Mouse (Mus musculus) heart, adult 2 months (tissue): ENCODE data around the gene Evpl. TPM values are rescaled to one million over a fixed set of nuclear protein-coding genes. Genes with fewer than 3 reads are reported as not detected.

Experiments
- DNase-seq, 2 experiments: peaks; one replicate each; pipeline ENCODE4 v3.0.0; 2021
- H3K27ac ChIP-seq: fragments of 200-600 bp; 2 replicates; pipeline ENCODE4 v1.8.1; 2022
- H3K27me3 ChIP-seq: fragments of 200-500 bp; 2 replicates; pipeline ENCODE4 v1.6.1; 2012; ENCODE audit warnings: mild to moderate bottlenecking, low read length, inconsistent platforms, mixed read lengths; ENCODE audit not compliant: control insufficient read depth, insufficient read depth
- H3K36me3 ChIP-seq: fragments of 200-500 bp; 2 replicates; pipeline ENCODE4 v1.6.1; 2012; ENCODE audit warnings: low read length, inconsistent platforms; ENCODE audit not compliant: control insufficient read depth, insufficient read depth
- H3K4me1 ChIP-seq: fragments of 200-500 bp; 2 replicates; pipeline ENCODE4 v1.6.1; 2011; ENCODE audit warnings: low read length; ENCODE audit not compliant: control insufficient read depth, insufficient read depth
- H3K4me3 ChIP-seq: fragments of 200-600 bp; 2 replicates; pipeline ENCODE4 v1.8.1; 2022
- H3K79me2 ChIP-seq: fragments of 200-500 bp; replicated peaks from 2 replicates; pipeline ENCODE4 v1.6.1; 2012; ENCODE audit warnings: mild to moderate bottlenecking, inconsistent platforms, low read length, moderate library complexity, mixed read lengths; ENCODE audit not compliant: control insufficient read depth, insufficient read depth
- H3K9ac ChIP-seq: fragments of 200-500 bp; 2 replicates; pipeline ENCODE4 v1.6.1; 2012; ENCODE audit warnings: low read depth, mild to moderate bottlenecking, control low read depth, inconsistent platforms, low read length, mixed read lengths
- CTCF ChIP-seq: fragments of 200-600 bp; IDR thresholded peaks from 2 replicates; pipeline ENCODE4 v1.8.1; 2022; ENCODE audit warnings: antibody characterized with exemption, mild to moderate bottlenecking, moderate library complexity
- EP300 ChIP-seq: fragments of 200-500 bp; IDR thresholded peaks from 2 replicates; pipeline ENCODE4 v1.6.1; 2011; ENCODE audit warnings: low read depth, low read length, control low read depth; ENCODE audit not compliant: insufficient read depth
- POLR2A ChIP-seq: fragments of 200-500 bp; IDR thresholded peaks from 2 replicates; pipeline ENCODE4 v1.6.1; 2011; ENCODE audit warnings: mild to moderate bottlenecking, low read depth, low read length, control low read depth; ENCODE audit not compliant: insufficient read depth
- WGBS: fragments of 180-500 bp; shearing (Covaris S2); methylation state at CpG from one replicate; pipeline ENCODE4 v1.1.7; 2018; 5-methylcytosine and 5-hydroxymethylcytosine counted together
- intact Hi-C: fragments of 180-260 bp; cut with DNase I; formaldehyde crosslinking; loops from one replicate; pipeline ENCODE4 v1.15.1; 2025
- polyA plus RNA-seq: library from polyadenylated mRNA; depleted of rRNA; stranded (reverse); fragments of >200 nt; gene quantifications from 2 replicates; pipeline ENCODE4 v1.2.3, GENCODE M21; 2012
- total RNA-seq, 2 experiments: library from RNA; stranded (reverse); gene quantifications; 2 replicates each; pipeline ENCODE4 v1.2.3; 2021

Evpl gene
- total and polyA plus RNA-seq, 3 experiments: 0.29 to 0.50 (median 0.39) TPM

- Histone ChIP-seq H3K4me1 (peaks cover 7% of the 10 kb centered on the region), H3K4me3 (peak overlapping the region; percentile 56), H3K79me2 (peaks cover 3% of the 10 kb centered on the region), H3K36me3 (peaks cover 35% of the 10 kb centered on the region), H3K9ac (peak overlapping the region; percentile 19; the same call in 1 of the 2 replicates), H3K27ac (peak overlapping the region; percentile 98; the same call in 1 of the 2 replicates), H3K27me3 (no peaks in the 10 kb centered on the region)
- 84% methylated on average over 6 of the region's 6 CpGs for WGBS
- no peak for DNase-seq
- intact Hi-C loops: no loop called here
- no peak for TF ChIP-seq EP300
Observed at GRCm38 (mm10) chr11:116197584-116197906, 40.3 kb downstream of the Evpl start.

- intact Hi-C loops: no loop called here
- H3K36me3 ChIP-seq: peaks cover 35% of the 10 kb centered on the region
- no peak overlapping the region for H3K9ac ChIP-seq
- no peak for TF ChIP-seq CTCF
- no peak for TF ChIP-seq POLR2A
- no peak for TF ChIP-seq EP300
- H3K4me1 ChIP-seq: peaks cover 7% of the 10 kb centered on the region
- H3K27ac ChIP-seq: no peak overlapping the region
- no peaks in the 10 kb centered on the region for H3K27me3 ChIP-seq
- no peak for DNase-seq
- 94% methylated on average over 18 of the region's 18 CpGs for WGBS
- no peak overlapping the region for H3K4me3 ChIP-seq
- peaks cover 3% of the 10 kb centered on the region for H3K79me2 ChIP-seq
Observed at GRCm38 (mm10) chr11:116196866-116197583, 40.9 kb downstream of the Evpl start.

DNA sequence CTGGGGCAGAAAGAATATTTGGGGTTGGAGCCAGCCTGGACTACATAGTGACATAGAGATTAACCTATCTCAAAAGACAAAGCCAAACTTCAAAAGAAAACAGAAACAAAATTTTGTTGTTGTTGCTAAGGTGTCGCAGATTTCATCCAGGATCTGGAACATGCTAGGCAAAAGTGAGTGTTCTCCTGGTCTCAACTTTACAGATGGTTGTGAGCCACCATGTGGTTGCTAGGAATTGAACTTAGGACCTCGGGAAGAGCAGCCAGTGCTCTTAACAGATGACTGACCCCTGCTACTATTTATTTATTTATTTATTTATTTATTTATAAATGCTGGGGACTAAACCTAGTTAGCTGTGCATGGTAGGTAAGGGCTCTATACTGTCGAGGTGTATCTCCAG, 41.5 kb downstream of the Evpl start:
- no peak for DNase-seq
- intact Hi-C loops: no loop called here
- H3K27ac ChIP-seq: no peak overlapping the region
- 79% methylated on average over 3 of the region's 3 CpGs for WGBS
- peaks cover 7% of the 10 kb centered on the region for H3K4me1 ChIP-seq
- H3K27me3 ChIP-seq: no peaks in the 10 kb centered on the region
- H3K36me3 ChIP-seq: peaks cover 35% of the 10 kb centered on the region
- no peak overlapping the region for H3K9ac ChIP-seq
- H3K79me2 ChIP-seq: peaks cover 4% of the 10 kb centered on the region
- H3K4me3 ChIP-seq: no peak overlapping the region
- TF ChIP-seq CTCF: no peak
- no peak for TF ChIP-seq EP300
- no peak for TF ChIP-seq POLR2A

DNA sequence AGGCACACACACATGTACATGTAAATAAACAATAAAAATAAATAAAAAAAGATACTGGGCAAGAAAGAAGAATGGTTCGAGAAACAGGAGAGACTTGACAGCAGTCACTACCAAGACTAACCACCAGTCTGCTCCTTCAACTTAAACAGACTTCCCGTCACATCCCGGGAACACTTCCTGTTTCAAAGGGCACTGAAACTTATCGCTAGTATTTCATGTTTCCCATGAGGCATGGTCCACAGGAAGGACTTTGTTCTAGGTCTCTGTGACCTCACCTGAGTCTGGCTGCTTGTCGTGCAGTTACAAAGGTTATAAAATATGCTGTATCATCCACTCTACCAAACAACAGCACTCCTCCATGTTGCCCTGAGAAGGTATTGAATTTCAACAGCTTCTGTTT, 42.6 kb downstream of the Evpl start:
- intact Hi-C loops: no loop called here
- Histone ChIP-seq H3K4me3 (no peak overlapping the region), H3K36me3 (peaks cover 35% of the 10 kb centered on the region), H3K79me2 (peaks cover 7% of the 10 kb centered on the region), H3K4me1 (peaks cover 7% of the 10 kb centered on the region), H3K27ac (peak overlapping the region; percentile 49), H3K27me3 (no peaks in the 10 kb centered on the region), H3K9ac (no peak overlapping the region; the same call in 1 of the 2 replicates)
- no peak for DNase-seq
- no peak for TF ChIP-seq POLR2A
- TF ChIP-seq CTCF: peak; percentile 52
- WGBS: 22% methylated on average over 5 of the region's 5 CpGs

GRCm38 (mm10) chr11:116194619-116195018, 43.3 kb downstream of the Evpl start:
- no peak overlapping the region for H3K4me3 ChIP-seq
- H3K27me3 ChIP-seq: no peaks in the 10 kb centered on the region
- intact Hi-C loops: no loop called here
- H3K4me1 ChIP-seq: peaks cover 6% of the 10 kb centered on the region
- WGBS: 77% methylated on average over 8 of the region's 8 CpGs
- peaks cover 8% of the 10 kb centered on the region for H3K79me2 ChIP-seq
- no peak overlapping the region for H3K27ac ChIP-seq
- DNase-seq: no peak
- no peak for TF ChIP-seq EP300
- TF ChIP-seq CTCF: no peak
- no peak for TF ChIP-seq POLR2A
- peaks cover 35% of the 10 kb centered on the region for H3K36me3 ChIP-seq
- H3K9ac ChIP-seq: no peak overlapping the region

- H3K79me2 ChIP-seq: peaks cover 10% of the 10 kb centered on the region
- H3K4me3 ChIP-seq: no peak overlapping the region
- H3K27me3 ChIP-seq: no peaks in the 10 kb centered on the region
- 41% methylated on average over 11 of the region's 11 CpGs for WGBS
- peaks cover 13% of the 10 kb centered on the region for H3K36me3 ChIP-seq
- H3K9ac ChIP-seq: no peak overlapping the region
- DNase-seq: no peak
- H3K27ac ChIP-seq: no peak overlapping the region
- TF ChIP-seq EP300 (no peak), CTCF (no peak), POLR2A (no peak)
- peaks cover 12% of the 10 kb centered on the region for H3K4me1 ChIP-seq
- intact Hi-C loops: no loop called here
Observed at GRCm38 (mm10) chr11:116187226-116187930, 50.5 kb downstream of the Evpl start.
